Mouse (Mus musculus) heart, adult 11 months (tissue): Measurements from ENCODE around the gene Saysd1.

Experiments
- DNase-seq: peaks from one replicate; pipeline ENCODE4 v3.0.0; 2022

Saysd1 gene

DNA sequence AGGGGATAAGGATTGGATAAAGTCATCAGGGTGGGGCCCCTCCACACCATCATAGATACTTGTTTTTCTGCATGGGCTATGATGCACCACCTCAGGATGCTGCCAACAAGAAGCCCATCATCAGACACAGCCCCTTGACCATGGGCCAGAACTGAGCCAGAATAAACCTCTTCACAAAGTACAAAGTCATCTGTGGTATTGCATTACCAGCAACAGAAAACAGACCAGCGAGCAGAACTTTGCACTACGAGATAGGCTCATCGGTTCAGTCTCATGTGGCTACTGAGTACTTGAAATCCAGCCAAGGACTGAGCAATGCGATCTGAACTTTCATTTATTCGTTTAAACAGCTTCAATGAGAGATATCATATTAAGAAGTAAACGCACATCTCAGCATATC is 24.4 kb upstream of the Saysd1 start:
- no peak for DNase-seq

DNA sequence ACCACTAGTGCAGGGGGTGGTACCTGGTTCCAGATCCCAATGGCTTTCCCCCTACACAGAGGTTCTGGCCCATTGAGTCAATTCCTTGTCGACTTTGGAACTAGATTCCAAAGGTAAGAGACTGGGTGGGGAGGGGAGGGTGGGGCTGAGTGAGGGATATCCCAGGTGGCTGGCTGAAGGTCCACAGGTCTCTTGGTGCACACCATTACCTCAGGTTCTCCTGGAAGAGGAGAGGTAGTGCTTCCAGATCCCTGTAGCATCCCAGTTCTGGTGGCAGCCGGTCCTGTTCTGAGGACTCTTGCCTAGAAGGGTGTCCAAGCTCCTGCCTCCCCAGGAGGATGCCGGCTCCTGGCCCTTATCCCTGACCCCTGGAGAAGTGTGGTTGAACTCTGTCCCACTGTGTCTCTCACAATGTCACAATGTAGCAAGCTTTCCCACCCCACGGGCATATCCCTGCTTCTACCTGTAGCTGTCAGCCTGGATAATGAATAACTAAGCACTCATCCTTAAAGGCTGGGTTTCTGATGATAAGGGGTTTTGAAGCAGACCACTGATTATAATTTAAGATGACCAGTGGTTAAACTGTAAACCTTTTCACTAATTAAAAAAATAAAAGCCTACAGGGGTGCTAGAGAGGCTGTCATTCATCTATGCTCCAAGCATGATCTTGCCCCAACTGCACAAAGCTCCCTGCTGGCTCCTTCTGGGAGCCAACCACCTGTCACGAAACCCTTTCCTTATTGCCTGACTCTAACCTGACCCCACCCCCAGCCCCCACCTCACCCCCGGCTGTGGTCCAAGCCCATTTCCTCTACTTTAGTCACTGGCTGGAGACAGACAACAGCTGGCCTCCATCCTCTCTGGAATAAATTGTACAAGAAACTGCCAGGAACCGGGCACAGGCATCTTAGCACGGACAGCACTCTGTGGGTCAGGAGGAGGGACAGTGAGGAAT is 20.7 kb upstream of the Saysd1 start:
- DNase-seq, result no peak

DNA sequence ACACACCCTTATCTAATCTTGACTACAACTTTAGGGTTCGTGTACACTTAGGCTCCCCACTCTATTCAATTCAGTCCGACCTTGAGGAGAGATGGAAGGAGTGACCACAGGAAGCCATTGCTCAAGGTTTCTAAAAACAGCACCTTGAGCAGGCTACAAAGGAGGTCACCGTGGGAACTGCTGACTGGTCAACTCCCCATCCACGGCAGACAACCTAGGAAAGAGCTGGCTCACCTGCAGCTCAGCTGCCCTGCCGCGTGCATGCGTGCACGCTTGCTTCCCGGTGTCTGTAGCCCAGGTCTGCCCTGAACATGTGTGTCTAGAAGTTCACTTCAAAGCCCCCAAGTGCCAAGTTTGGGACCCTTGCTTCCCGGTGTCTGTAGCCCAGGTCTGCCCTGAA is 19.3 kb upstream of the Saysd1 start:
- no peak for DNase-seq

DNA sequence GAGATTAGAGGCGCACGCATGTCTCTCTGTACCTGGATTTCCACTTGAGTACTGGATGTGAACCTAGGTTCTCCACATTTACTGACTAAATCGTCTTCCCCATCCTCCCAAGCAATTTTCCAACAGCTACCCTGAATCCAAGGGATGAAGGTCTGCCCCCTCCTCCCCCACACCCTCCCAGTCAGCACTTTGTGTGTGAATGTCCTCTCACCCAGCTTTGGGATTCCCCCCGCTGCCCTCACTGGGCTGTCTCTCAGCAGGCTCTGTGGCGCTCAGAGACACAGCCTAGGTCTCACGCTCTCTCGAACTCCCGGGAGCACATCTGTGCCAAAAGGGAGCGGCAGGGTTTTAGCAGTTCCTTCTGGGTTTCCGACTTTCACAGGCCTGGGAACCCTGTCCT is 17.4 kb upstream of the Saysd1 start:
- no peak for DNase-seq

DNA sequence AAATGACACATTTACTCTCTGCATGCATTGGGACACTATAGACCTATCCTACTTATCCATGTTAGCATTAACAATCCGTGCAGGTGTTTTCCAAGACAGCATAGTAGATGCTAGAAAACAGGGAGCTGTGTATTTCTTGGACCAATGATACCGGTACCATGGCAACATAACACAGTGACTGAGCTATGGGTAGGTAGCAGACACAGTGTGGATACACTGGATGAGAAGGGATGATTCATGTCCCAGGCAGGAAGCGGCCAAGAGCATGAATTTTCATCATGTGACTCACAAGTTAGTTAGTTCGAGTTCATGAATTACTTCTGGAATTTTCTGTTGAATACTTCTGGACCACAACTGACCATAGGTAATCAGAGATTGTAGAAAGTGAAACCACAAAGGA is 16.6 kb upstream of the Saysd1 start:
- no peak for DNase-seq

DNA sequence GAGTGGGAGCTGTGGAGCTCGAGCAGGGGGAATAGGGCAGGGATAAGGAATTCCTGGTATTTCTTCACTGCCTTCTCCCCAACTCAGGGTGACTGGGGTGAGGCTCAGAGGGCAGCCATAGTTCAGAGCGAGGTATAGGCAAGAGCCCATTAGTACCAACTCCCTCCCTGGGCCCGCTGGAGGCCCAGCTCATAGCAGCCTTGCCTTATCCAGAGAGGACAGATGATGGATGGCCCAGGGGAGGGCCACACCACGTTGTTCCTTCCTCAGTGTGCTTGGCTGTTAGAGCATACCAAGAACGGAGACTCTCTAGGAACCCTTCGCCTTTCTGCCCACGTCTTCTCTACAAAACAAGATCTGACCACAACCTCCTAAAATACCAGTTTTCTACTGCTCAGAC is 15.9 kb upstream of the Saysd1 start:
- no peak for DNase-seq

DNA sequence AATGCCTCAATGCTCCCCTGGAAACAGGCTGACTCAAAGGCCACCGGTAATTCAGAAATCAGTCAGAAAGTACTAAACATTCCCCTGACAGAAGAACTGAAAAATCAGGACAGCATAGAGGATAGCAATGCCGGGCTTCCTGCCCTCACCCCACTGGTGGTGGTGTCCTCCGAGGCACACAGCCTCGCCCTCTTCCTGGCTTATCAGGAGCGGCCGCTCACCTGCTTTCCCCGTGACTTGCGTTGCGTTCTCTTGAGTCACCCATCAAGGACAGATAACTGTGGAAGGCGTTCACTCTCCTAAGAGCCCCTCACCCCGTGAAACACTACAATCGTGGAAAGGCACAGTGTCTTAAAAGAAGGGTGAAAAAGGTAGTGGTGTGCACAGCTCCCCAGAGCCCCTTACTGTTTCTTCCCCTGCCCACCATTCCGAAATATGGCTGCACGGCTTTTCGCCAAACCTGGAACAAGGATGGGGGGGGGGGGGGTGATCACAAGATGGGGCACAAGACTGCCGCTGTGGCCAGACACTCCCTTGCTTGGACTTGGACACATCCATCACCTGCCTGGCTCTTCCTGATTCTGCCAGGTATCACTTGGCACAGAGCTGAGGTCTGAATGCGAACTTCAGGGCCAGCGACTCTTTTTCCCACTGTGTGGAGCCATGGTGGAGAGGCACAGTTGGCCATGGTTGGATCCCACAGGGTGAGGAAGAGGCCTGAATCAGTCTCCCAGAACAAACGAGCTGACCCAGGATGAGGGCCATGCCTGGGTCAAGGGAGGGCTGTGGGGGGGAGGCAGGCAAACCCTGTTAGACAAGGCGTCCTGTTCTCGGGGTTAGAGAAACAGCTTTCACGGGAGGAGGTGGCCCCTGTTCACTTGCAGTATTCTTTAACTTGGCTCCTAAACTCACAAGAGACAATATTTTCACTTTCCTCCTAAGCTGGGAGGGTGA is 11.1 kb upstream of the Saysd1 start:
- DNase-seq, result no peak

DNA sequence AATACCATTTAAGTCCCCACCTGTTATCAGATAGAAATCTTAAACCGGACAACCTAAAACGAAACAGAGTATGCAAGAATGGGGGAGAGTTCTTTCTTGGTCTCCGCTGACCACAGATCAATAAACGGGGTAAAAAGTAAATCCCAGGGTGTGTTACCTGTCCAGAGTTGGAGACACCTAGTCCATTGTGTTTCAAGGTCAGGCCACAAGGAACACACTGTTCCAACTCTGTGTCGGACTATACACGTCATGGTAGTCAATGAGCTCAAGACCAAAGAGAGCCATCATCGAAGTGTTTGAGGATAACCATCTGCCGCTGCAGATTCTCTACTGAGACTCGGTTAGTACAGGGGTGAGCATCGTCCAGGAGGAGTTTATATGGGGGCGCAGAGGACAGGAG is 10.2 kb upstream of the Saysd1 start:
- no peak for DNase-seq

DNA sequence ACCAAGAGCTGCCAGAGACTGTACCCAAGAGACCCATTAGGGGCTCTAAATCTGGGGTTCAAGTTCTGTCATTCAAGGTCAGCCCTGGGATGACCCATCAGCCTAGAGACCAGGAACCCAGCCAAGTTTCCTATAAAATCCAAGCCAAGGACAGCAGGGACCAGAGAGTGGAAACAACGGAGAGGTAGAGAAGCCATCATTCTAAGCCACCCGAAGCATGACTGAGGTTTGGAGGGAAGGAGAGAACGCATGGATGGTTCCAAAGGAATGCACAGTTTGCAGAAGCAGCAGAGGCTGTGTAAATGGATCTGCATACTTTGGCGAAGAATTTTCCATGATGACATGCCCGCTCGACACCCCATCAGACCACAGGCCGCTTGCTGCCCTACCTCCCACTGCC is 9.5 kb upstream of the Saysd1 start:
- no peak for DNase-seq

DNA sequence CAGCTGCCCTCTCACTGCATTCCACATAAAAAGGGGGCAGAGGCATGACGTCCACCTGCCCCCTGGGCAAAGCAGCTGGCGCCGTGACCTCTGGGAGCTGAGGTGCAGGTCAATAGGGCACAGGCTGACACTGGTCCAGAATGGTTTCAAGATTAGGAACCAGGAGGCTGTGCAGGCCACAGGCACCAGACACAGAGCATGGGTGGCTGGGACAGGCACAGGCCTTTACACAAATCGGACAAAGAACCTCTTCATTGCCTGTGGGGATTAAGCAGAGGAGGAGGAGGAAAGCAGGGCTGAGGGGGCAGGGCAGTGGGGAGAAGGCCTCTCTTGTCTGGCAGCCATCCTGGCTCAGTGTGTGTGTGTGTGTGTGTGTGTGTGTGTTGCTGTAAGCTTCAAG is 5.8 kb upstream of the Saysd1 start:
- no peak for DNase-seq

DNA sequence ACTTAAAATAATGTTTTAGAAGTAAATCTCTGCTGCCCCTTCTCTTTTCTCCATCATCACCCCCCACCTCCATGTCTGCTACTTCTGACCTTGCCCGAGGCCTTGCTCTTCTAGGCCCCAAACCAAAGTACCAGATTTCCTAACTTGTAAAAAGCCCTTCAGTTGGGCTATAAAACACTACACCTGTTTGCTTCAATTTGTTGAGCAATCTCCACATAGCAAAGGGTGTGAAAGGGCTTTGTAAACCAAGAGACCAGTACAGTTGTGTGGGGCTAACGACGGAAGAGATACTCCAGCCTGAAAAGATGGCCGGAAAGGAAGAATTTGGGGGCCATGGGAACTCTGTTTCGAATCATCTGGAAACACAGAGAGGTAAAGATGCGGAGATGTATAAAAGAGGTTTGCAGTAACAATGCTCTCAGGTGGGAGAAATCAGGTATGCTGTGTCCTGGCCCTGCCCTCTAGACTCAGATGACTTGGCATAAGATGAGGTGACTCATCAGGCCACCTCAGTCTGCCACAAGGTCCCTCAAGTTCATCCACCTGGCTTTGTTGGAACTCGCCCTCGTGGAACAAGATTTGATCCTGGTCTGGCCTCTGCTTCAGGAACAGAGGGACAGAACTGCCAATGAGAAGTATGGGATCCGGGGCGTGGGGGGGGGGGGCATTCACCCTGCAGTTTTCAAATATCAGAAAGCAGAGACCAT is 3.2 kb downstream of the Saysd1 start:
- no peak for DNase-seq

DNA sequence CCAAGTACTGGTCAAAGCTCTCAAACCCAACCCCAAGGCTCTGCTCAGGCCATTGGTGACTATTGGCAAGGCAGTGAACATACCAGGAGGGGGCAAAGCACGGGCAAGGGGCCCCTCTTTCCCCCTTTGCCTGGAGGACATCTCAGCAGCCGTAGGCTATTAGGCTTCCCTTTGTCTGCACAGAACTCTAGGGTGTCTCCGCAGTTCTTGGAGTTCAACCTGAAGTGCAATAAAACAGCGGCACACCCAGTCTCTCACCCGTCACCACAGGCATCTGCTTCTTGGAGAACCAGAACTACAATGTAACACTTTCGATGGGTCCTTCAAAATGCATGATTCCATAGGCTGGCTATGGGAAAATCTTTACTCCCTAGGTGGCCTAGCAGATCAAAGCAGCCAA is 10.2 kb downstream of the Saysd1 start:
- no peak for DNase-seq

DNA sequence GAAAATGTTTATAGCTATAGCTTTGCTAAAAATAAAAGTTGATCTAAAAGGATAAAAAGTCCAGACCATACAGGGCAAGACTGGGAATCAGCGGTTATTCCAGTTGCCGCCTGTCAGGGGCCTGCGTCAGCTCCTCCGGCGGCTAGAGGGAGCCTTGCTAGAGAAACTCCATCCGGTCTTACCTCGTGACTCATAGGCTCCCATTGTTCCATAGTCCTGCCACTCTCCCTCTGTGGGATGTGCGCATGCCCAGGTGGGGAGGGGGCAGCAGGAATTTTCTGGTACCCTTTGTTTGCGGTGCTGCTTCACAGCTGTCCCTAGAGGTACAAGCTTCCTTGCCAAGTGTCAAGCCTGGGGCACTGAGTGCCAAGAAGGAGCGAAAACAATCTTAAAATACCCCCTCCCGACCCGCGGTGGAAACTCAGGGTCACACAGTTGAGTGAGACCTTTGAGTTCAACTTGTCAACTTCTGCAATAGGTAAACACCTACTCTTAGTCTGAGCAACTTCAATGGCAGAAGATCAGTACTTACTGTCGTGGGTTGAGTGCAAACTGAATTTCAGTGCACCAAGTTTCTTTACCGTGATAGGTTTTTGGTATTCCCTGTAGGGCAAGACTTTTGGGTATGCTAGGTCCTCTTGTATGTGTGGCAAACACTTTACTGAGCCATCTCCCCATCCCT is 10.8 kb downstream of the Saysd1 start:
- peak; percentile 85 for DNase-seq

DNA sequence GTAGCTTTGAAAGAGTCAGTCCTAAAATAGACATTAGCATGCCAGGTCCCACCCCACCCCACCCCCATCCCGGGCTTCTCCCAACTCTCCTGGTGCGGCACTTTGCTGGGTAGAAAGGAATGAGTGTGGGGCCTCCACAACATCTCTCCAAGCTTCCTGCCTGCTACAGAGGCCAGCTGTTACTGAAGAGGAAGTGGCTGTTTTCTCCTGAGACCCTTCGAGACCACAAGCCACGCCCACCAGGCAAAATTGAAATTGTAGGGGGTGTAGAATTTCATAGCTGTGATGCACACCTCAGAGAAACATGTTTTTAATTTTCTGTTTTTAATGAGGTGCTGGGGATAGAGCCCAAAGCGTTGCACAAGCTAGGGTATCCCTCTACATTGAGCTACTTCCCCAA is 17.5 kb downstream of the Saysd1 start:
- no peak for DNase-seq

DNA sequence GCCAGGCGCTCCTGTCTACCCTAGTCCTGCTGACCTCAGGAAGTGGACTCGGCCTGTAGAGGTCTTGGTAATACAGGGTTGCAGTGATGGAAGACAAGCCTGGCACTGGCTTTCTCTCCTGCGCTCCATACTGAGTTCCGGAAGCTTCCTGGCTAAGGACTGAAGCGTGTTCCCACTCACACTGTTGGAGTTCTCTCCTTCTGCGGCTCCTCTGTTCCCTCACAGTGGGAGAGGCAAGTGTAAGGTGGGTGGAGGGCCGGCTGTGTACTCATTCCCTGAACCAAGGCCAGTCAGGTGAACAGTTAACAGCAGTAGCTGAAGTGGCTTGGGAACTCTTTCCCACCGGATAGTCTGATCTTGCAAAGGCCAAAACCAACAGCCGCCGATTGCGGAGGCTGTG is 18.3 kb downstream of the Saysd1 start:
- no peak for DNase-seq

DNA sequence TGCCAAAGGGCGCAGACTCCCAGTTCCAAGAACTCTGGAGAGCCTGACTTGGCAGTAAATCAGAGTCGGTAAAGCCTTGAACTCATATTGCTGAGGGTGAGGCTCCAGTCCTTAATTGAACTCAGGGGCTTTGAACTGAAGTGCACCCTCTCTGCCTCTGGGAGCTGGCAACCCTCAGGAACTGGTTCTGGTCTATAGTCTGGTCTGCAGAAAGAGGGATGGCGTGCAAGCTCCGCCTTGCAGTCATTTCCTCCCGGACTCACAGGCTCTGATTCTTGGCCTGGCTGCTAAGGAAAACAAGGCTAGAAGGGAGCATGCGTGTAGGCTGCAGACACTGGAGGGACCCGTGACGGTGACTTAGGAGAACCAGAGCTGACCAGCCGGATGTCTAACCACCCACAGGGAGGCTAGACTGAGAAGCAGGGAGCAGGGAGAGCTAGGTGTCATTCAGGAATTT is 22.2 kb downstream of the Saysd1 start:
- peak; percentile 94 for DNase-seq

DNA sequence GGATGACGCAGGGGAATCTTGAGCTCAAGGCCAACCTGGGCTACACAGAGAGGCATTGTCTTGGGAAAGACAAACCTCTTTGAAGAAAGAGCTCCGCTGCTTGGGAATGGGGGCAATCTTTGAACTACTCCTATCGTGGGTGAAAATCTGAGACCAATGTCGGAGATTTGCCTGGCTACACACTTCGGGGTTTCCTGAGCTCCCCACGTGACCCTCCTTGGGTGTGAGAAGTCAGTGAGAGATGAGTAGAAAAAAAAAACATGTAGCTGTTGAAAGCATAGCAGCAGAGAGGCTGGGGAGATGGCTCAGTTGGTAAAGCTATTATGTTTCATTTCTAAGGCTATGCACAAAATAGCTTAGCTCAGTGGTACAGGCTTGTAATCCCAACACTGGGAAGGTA is 23.4 kb downstream of the Saysd1 start:
- no peak for DNase-seq

DNA sequence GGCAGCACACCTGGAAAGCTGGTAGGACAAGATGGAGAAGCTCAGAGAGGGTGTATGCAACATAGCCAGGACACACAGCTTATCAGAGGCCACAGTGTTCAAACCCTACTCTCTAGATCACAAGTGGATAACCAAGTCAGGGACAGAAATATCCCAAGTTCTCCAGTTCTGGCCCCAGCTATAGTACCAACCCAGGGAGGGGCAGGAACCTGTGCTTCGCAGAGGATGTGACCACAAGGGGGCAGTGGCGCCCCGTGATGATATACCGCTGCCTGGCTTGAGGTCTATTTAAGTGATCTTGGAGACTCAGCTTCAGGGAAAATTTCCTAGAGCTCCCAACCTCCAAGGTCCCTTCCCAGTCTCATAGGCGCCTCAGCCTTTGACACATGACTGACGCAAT is 24.4 kb downstream of the Saysd1 start:
- DNase-seq, result peak; percentile 95

DNA sequence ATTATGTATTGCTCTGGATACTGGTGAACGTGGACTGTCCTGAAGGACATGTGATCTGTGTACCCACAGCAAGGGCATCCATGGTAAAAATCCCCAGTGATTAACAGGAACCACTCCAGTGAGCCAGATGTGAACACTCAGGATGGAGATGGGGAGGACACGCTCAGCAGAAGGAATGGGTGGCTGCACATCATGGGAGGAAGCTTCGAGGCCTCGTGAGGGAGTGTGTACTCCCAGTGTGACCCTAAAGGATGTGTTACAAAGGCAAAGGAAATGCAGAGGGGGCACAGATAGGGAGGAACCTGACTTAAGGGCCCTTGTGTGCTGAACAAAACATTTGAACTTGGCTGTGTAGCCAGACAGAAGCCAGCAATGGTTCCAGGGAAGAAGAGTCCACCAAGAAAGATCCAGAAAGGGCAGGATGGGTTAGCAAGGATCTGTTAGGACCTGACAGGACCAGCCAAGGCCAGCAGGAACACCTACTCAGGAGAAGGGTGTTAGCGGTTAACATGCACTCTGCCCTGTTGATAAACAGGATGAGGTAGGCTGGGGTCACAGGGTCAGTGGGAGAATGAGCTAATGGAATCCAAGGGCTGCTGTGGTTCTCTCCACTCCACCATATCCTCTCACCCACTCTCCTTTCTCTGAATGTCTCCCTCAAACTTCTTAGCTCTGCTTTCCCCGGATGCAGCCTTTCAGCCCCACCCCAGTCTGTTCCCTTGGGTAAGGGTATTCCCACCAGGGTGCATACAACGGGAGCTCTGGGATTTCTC is 25.0 kb downstream of the Saysd1 start:
- no peak for DNase-seq

DNA sequence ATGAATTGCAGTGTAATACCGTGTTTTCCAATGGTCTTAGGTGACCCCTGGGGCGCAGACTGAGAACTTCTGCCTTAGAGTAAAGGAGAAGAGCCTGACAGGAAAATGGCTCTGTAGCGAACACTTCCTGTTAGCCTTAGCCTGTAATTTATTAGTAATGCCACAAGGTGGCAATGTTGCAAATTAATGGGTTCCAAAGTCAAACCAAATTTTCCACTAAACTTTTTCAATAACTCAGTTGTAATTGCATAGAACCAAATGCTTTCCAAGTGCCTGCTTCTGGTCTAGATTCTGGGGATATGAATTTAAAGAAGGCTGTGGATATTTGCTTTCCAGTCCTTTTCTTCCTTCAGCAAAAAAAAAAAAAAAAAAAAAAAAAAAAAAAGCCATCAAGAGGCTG is 26.1 kb downstream of the Saysd1 start:
- no peak for DNase-seq

DNA sequence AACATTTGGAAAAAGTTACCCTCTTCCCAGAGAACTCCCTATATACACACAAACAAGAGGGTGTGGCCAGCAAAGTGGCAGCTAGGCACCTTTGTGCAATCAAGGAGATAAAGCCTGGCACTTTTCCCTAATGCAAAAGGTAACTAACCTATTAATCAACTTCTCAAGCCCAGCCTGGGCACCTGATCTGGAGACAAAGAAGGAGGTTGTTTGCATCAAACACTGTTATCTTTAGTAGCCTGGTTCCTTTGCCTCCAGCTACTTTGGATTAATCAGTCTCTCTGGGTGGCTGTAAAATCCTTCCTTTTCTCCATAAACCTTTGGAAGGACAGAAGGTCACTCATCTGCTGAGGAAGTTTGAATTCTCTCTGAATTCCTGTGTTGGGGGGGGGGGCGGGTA is 27.4 kb downstream of the Saysd1 start:
- peak; percentile 19 for DNase-seq

DNA sequence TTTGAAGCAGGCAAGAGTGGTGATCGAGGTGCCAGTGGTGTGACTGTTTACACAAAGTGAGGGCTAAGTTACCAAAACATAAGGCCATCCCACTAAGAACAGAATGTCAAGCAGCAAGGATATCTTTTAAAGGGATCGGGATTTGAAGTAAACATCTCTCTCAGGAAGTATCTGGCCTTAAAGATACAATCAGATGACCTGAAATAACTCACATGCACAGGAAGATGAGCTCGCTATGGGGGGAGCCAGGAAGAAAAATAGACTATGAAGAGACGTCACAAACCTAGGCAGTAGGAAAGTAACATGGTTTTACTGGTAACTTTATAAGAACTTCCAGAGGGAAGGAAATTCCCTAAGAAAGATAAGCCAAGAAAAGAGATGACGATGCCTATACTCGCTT is 32.1 kb downstream of the Saysd1 start:
- DNase-seq, result peak; percentile 67
